Mouse (Mus musculus): Measurements from ENCODE around the gene Uqcrc2.

Uqcrc2 gene

DNA sequence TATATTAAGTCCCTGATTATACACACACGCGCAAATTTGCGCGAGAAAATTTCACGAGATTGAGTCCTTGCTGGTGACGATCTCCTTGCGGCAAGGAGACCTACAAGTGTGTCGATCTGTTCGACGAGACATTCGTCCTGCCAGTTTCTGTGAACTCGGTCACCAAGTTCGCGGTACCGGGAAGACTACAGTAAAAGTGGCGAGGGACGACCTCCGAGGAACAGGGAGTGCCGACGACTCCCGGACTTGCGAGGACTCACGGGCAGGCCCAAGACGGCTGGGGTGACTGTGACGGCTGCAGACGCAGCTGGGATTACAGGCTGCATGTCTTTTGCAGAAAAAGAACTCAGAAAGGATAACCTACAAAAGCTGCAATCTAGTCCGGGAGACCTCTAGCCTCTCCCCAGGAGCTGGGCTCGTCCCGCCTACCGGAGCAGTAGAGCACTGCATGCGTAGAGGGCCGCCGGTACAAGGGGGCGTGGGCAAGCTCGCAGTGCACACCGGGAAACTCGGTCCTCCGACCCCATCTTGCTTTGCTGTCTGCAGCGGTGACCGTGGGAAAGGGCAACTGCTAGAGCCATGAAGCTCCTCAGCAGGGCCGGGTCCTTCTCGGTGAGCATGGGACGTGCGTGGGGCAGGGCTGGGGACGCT, at the start of gene Uqcrc2:
TSS of gene Uqcrc2 (plus strand) at position 466 of the 651 bp plus-strand sequence.
- peak; percentile 87 to 88 for DNase-seq

DNA sequence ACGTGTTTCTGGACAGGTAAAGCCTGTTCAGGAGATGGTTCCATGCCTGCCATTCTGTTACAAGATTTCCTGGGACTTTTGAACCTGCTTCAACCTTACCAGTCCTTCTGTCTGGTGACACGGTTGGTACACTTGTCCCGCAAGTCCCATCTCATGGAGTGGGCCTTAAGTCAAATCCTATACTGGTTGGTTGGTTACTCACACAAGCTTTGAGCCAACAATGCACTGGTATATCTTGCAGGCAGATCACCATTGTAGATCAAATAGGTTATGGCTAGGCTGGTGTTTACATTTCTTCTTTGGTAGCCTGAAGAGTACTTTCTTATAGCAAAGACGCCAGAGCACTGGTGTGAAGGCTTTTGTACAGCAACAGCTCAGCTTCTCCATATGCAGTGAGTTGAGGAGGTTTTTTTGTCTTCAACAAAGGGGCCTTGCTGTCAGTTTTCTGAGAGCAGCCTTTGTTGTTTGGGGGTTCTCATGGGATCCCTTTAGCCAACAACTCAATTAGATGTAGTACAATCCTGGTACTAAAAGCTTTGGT, 37.7 kb upstream of the Uqcrc2 start:
- DNase-seq: peak in 1 of 2 experiments; percentile 5

DNA sequence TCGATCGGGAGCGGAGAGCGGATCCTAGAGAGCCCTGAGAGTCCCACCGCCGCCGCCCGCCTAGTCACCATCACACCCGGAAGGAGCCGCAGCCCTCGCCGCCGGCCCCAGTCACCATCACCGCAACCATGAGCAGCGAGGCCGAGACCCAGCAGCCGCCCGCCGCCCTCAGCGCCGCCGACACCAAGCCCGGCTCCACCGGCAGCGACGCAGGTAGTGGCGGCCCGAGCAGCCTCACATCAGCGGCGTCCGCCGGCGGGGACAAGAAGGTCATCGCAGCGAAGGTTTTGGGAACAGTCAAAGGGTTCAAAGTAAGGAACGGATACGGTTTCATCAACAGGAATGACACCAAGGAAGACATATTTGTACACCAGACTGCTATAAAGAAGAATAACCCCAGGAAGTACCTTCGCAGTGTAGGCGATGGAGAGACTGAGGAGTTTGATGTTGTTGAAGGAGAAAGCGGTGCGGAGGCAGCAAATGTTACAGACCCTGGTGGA, 37.2 kb upstream of the Uqcrc2 start:
- peak; percentile 38 to 58 for DNase-seq

DNA sequence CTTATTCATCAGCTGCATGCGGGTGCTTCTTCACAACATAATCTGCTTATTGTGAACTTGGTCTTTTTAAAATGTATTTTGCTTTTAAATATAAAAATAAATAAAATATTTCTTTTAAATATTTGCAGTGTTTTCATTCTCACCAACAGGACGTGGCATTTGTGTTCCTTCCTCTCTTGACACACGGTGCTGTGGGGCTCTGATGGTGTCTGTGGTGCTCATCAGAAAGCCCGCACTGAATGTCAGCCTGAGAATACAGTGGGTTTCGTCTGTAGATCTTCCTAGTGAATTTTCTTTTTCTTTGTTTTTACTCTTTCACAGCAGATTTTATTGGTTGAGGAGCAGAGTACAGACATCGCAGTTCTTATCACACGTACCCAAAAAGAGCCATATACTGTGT, 36.6 kb upstream of the Uqcrc2 start:
- no peak for DNase-seq

DNA sequence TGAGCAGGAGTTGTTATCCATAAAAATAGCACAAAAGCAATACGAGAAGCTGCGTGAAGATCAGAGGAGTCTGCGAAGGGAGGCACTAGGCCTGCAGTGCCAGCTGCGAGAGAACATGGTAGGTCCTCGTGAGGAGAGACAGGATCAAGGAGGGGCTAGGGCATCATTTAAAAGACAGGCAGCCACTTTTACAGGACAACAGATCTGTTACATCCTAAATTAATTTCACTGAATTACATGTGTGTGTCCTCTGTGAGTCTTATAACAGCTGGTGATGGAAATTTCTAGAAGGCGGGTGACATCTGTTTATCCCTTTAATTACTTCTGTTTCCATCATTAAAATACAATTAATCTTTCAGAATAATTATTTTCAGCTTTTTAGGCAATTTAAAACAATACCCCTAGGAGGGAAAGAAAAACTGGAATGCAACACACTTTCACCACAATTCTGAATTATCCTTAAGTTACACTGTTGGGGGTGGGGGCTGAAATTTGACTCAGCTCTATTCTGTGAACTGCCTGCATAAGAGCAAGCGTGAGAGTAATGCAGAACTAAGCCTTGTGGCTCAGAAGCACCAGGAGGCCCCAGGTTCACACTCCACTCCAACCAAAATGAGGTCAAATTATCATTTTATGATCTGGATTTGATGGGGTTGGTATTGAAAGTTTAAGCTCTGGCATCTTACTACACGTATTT, 14.8 kb upstream of the Uqcrc2 start:
- DNase-seq: no peak

DNA sequence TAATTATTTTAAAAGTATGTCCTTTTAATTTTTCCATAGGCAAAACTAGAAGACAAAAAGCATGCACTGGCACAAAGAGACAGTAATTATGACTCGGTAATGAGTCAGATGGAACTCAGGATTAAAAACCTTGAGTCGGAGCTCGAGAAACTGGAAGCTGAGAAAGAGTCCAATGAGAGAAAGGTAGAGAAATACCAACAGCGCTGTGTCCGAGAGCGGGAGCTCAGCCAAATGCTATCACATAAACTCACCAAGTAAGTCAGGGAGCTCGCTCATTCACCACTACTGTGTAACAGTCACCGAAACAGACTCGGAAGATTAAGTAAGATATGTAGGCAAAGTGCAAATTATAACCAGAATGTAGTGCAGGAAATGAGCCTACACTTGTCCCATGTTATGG, 14.1 kb upstream of the Uqcrc2 start:
- no peak for DNase-seq

DNA sequence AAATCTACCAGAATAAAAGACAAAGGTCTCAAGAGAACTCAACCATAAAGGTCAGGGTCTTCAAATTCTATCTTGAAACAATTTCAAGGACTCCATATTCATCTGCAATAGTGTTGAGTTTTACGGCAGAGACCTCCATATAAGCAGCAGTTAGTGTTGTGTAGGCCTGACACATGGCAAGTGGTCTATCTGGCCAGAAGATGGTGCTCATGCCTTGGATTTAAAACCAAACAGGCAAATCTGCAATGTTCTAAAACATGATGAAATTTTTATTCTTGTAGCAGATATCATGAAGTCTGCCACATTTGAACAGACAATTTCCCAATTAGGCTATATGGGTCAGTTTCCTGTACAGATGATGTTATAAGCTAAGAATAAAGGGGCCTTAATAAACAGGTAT, 2.5 kb upstream of the Uqcrc2 start:
- peak in 1 of 2 experiments; percentile 14 for DNase-seq

DNA sequence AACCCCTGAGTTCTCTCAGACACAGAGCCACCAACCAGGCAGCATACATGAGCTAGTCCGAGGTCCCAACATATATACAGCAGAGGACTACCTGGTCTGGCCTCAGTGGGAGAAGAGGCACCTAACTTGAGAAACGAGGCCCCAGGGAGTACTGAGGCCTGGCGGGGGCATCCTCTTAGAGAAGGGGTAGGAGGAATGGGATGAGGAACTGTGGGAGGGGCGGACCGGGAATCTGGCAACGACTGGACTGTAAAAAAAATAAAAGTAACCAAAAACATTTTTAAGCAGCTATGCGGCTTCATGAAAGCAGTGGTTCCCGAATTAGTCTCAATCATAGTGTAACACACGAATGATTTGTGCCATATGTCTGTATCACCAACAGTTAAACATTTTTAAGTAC, 675 bp upstream of the Uqcrc2 start:
- DNase-seq: no peak

DNA sequence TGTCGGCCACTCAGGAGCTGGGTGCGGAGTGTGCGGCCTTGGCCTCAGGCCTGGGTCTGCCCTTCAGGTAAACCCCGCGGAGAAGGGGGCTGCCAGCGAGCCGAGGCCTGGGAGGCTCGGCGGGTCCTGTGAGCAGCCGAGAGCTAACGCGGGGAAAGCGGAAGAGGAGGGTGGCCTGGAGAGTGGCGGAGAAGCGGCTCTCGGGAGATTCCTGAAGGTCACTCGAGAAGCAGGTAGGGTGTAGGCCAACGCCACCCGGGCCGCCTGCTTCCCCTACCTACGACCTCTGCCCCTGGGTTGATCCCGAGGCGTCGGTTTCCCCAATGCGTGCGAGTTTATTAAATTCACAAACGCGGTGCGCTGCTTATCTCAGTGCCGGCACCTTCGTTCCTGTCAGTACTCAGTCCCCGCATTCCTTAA, 396 bp downstream of the Uqcrc2 start:
- no peak for DNase-seq

DNA sequence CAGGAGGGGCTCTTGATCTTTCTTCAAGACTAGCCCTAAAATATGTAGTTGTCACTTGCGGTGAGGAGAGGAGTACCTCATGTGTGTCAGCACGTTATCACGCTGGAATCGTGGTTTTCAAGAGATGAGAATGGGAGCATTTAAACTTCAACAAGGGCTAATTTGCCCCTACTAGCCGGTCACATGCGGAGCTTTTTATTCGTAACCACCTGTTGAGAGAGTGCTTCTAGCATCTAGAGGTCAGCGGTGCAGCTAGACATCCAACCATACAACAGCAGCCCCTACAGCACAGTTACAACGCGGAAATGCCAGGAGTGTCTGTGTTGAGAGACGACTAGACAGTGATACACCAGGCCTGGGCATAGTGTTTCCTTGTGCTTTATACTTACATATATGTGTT, 845 bp downstream of the Uqcrc2 start:
- DNase-seq: peak in 1 of 2 experiments; percentile 5

DNA sequence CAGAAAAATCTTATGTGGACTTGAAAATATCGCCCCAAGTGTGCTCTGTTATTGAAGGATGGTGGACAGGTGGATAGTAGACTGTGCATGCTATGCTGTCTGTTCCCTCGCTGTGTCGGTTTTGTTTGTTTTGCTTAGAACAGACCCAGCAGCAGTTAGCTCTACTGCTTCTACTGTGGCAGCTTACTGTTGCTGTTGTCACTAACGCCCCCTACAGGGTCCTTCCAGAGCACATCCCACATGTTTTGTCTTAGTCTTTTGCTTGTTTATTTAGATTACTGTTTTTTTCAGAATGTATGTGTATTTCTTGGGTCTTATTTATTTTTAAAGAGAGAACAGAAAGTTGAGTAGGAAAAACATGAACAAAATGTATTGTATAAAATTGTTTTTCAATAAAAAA, 8.2 kb downstream of the Uqcrc2 start:
- DNase-seq: no peak

DNA sequence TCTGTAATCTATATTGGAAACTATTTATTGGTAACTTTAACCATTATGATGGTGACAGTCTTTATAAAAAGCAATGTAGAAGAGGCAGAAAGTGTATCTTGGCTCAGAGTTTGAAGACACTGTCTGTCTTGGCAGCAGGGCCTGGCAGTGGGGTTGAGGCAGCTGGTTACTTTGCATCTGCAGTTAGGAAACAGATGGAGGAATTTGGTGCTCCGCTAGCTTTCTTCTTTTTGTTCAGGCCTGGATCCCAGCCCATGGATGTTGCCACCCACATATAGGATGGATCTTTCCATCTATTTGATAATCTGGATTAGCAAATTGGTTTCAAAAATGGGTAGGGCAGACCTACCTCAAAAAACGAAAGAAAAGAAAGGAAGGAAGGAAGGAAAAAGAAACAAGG, 12.9 kb downstream of the Uqcrc2 start:
- no peak for DNase-seq

DNA sequence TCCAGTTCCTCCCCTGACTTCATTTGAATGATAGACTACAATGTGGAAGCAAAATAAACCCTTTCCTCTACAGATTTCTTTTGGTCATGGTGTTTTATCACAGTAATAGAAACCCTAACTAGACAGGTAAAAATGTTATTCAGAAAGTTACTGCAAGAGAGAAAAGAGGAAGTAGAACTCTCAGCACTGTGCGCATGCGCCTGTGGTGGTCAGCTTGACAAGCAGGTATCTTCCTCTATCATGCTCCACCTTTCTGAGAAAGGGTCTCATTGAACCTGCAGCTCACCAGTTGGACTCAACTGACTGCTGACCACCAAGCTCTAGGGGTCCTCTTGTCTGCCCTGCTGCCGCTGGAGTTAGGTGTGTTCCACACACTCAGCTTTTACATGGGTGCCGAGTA, 27.1 kb downstream of the Uqcrc2 start:
- DNase-seq: no peak

DNA sequence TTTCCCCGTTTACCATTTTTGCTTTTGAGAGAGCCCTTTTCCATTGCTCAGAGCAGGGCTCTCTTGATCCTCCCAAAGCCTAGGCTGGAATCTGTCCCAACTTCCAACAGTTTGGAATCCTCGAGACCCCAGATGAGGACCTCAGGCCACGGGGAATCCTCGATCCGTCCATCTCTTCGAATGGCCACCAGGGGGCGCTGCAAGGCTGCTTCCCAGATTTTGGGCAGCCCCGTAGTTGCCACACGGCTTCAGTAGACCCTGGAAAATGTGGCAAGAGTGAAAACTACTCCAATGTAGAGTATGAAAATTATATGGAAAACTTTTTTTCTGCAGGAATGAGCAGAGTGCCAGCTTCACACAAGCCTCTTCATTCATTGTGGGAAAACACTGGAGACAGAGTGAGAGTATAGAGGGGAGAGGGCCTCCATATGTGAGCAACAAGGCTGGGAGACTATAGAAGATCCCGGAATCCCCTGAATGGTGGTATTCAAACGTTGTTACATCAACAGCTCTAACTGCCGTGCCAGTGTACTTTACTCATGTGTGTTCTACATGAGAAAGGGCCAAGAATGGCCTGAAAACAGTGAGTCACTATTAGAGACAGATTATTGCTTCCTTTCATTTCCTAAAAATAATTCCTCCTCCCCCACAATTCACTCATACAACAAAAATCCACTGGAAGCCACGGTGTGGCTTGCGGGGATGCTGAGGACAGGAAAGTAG, 35.3 kb downstream of the Uqcrc2 start, which contains the start of gene Pdzd9:
TSS of gene Pdzd9 (minus strand) at position 191 of the 723 bp plus-strand sequence.
- DNase-seq: peak; percentile 68 to 80

DNA sequence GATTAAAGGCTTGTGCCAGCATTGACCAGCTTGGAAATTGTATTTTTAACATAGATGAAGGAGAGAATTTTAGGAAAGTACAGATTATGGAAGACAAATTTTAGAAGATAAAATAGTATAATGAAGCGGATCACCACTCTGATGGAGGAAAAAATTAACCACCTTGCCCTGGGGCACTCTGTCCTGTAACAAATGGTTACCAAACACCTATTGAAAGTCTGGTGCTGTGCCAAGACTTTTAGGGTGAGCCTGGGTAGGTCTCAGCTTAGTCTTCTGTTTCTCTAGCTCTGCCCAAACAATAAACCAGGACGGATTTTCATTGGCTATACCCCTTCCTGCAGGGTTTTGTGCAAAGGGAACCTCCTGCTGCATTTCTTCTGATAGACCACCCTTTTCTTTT, 36.3 kb downstream of the Uqcrc2 start:
- DNase-seq: no peak

DNA sequence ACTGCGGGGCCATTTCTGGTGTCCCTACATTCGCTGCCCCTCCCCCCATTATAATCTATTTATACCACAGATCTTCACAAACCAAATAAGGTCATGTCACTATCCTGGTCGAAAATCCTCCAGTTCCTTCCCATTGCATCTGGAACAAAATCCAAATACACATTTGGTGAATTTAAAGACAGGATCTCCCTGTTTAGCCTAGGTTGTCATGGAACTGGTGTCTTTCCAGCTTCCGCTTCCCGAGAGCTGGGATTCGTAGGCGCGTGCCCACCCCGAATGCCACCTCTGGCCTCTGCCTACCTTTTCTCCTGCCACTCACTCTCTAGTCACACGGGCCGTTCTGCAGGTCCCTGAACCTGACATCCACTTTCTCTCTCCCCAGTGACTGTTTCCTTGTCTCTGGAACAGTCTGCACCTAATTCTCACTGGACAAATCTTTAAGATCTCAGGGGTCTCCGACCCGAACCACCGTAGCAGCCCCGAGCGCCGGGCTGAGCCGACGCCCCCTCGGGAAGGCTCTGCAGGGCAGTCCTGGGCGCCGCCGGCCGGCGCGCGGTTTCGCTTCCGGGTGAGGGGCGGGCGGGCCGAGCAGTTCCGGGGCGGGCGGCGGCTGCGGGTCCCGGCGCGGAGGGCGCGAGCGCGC, 42.1 kb downstream of the Uqcrc2 start, which contains the start of gene Mosmo:
TSS of gene Mosmo (plus strand) at position 618 of the 643 bp plus-strand sequence.
- DNase-seq: peak; percentile 59 to 82

DNA sequence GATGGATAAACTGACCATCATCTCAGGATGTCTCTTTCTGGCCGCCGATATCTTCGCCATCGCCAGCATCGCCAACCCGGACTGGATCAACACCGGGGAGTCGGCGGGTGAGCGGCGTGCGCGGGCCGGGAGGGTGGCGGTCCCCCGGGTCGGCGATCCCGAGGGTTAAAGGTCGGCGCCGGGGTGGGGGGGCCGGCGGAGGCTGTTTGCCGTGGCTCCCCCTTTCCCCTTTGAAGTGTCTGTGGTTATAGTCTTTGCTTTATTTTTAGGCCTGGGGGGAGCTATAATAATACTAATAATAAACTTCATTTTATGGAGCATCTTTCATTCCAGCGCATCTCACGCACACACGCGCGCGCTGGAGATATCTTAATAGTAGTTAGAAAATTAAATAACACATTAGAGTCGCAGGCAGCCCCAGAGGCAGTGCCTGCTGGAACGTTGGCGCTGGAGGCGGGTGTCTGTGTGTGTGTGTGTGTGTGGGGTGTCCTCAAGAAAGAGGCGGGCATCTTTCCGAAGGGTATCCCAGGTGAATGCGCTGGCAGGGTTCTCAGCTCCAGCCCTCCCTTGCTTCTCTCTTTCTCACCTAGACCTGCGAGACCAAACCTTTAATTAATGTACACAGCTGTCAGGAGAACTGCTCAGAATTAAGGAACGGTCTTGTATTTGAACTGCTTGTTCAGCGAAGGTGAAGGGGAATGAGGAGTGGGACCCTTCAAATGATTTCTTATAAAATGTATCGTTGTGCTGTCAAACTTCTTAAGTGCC, 43.0 kb downstream of the Uqcrc2 start:
- DNase-seq: peak; percentile 48 to 62

DNA sequence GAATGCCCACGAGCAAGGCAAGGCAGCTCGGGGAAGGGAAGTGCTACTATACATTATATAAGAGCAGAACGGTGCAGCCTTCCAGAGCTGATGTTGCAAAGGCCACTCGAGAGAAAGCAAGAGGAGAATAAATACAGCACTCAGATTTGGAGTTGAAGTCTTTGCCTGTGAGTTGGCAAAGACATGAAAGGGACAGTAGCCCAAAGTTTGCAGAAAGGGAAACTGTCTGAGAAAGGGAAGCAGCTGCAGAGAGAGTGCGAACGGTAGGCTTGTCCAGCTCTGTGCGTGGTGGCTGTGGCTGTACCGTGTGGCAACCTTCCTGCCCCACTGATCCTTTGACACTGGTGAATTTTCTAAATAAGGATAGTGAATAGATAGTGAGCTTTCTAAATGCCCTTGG, 44.0 kb downstream of the Uqcrc2 start:
- DNase-seq: no peak

DNA sequence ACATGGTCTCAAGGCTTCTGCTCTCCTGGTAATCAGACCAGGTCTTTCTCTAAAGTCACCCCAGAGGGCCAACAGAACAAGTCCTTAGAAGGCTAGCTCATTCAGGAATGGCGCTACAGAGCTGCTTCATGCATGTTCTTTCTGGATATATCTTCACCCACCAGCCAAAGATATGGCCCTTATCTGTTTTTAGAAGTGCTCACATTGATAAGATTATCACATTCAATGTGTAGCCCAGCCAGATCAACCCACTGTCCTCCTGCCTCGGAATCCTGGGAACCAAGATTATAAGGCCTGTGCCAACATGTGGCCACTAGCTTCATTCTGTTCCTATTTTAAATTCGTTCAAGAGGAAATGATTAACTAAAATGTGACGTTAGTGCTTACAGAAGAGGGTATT, 47.0 kb downstream of the Uqcrc2 start:
- DNase-seq: no peak

DNA sequence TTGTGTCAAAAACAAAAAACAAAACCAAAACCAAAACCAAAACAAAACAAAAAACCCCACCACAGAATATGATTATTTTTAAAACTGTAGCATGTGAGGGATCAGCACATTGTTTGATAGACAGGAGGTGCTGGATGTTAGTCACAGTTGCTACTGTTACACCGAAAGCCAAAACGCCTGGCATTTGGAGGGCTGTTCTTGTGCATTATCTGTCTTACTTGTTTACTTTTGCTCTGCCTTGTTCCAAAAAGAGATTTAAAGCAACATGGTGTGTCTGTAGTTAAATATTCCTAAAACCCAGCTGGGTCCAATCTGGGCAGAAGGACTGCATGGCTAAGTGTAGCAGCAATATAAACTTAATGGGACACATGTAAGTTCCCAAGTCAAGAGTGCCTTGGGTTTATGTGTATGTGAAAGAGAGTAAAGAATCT, 49.8 kb downstream of the Uqcrc2 start:
- DNase-seq: no peak

DNA sequence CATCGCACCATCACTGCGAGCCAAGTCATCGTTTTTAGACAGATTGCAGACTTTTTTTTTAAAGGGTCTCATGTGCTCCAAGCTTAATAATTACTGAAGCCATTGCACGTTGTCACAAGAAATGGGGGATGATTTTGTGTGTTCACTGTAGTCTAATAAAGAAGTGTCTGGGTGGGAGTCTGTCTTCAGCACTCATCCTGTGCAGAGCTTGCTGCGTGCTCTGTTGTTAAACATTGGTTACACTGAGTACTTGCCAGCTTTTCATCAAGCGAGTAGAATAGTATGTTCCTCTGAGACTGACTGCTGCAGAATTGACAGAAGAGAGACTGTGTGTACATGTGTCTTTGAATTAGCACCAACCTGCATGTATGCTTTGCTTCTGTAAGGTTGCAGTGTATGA, 50.3 kb downstream of the Uqcrc2 start:
- no peak for DNase-seq

DNA sequence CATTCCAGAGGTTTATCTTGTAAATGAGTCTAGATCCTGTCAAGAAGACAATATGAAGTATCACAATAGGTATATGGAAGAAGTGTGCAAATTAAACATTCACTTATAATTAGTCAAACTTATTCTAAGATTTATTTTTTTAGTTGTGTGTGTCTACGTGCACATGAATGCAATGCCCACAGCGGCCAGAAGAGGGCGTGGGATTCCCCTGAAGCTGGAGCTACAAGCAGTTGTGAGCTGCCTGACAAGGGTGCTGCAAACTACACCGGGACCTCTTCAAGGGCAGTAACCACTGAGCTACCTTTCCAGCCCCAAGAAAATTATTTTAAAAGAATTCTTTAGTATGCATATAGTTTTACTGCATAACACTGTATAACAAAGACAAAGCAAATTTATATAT, 55.7 kb downstream of the Uqcrc2 start:
- no peak for DNase-seq
